Mouse (Mus musculus): ENCODE data around the gene Gm20403. TPM values are rescaled to one million over a fixed set of nuclear protein-coding genes. Genes with fewer than 3 reads are reported as not detected.
"Not testable (repeated sequence)": the region's sequence is repeated elsewhere in the genome, so short reads cannot be mapped to it uniquely, and the experiment has no call there.

Gene Gm20403
- polyA plus RNA-seq, 1 experiment from 2014 or later = not detected

DNA sequence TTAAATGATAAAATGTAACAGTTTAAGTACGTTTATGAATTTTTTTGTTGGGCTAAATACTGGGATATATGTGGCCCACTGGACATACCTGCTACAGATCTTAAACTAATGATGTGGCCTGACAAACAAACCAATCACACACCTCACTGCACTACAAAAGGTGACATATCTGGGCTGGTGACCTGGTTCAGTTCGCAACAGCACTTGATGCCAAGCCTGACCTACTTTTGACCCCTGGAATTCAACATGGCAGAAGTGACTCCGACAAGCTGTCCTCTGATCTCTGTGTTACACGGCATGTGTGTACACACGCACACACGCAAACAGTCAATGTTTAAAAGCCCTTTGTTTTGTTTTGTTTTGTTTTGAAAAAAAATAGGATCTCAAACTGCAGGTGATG, 40.2 kb downstream of the Gm20403 start:
- Histone ChIP-seq H3K36me3 (ENCODE audit: control insufficient read depth, insufficient read depth, low read length) (no peaks in the 10 kb centered on the region), H3K4me2 (no peak overlapping the region), H3K27me3 (ENCODE audit: control insufficient read depth, insufficient read depth, low read length) (no peaks in the 10 kb centered on the region), H3K27ac (ENCODE audit: low read depth, low read length) (no peak overlapping the region), H3K9ac (ENCODE audit: low read length) (no peak overlapping the region), H3K9me3 (ENCODE audit: control insufficient read depth, low read length) (no peaks in the 10 kb centered on the region), H3K4me3 (ENCODE audit: low read depth, low read length) (no peak overlapping the region), H3K4me1 (ENCODE audit: control insufficient read depth, insufficient read depth, low read length) (no peaks in the 10 kb centered on the region)
- DNase-seq (ENCODE audit: low spot score, missing footprints) = no peak
- ATAC-seq (ENCODE audit: low FRiP score) = no peak
- WGBS = 87% methylated on average over 6 of the region's 6 CpGs

- WGBS = 90% methylated on average over 6 of the region's 6 CpGs
- H3K4me1 ChIP-seq (ENCODE audit: control insufficient read depth, insufficient read depth, low read length); DNase-seq (ENCODE audit: low spot score, missing footprints); H3K9me3 ChIP-seq (ENCODE audit: control insufficient read depth, low read length); H3K27ac ChIP-seq (ENCODE audit: low read depth, low read length); H3K4me2 ChIP-seq; H3K9ac ChIP-seq (ENCODE audit: low read length); ATAC-seq (ENCODE audit: low FRiP score); H3K36me3 ChIP-seq (ENCODE audit: control insufficient read depth, insufficient read depth, low read length); H3K27me3 ChIP-seq (ENCODE audit: control insufficient read depth, insufficient read depth, low read length); H3K4me3 ChIP-seq (ENCODE audit: low read depth, low read length): not testable (repeated sequence)
Measured at GRCm38 (mm10) chr12:54942586-54943157, 43.7 kb downstream of the Gm20403 start.

DNA sequence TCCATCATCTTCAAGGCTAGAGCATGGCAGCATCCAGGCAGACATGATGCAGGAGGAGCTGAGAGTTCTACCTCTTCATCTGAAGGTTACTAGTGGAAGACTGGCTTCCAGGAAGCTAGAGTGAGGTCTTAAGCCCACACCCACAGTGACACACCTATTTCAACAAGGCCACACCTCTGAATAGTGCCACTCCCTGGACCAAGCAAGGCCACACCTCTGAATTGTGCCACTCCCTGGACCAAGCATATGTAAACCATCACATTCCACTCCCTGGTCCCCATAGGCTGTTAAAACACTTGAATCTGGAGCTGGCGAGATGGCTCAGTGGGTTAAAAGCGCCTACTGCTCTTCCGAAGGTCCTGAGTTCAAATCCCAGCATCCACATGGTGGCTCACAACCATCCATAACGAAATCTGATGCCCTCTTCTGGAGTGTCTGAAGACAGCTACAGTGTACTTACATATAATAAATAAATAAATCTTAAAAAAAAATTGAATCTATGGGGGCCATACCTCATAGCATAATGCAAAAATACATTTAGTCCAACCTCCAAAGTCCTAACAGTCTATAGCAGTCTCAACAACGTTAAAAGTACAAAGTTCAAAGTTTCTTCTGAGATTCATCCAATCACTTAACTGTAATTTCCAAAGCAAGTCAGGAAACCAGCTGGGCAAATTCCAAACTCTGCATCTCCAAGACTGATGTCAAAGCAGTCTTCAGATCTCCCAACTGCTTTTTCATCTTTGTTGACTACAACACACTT, 48.6 kb downstream of the Gm20403 start:
- not testable (repeated sequence) for H3K4me1 ChIP-seq (ENCODE audit: control insufficient read depth, insufficient read depth, low read length); H3K4me2 ChIP-seq; ATAC-seq (ENCODE audit: low FRiP score); H3K27me3 ChIP-seq (ENCODE audit: control insufficient read depth, insufficient read depth, low read length); H3K36me3 ChIP-seq (ENCODE audit: control insufficient read depth, insufficient read depth, low read length); H3K4me3 ChIP-seq (ENCODE audit: low read depth, low read length); DNase-seq (ENCODE audit: low spot score, missing footprints); H3K27ac ChIP-seq (ENCODE audit: low read depth, low read length); H3K9me3 ChIP-seq (ENCODE audit: control insufficient read depth, low read length); H3K9ac ChIP-seq (ENCODE audit: low read length)
- 91% methylated on average over 5 of the region's 5 CpGs for WGBS

Other genes starting within 250 kb of the Gm20403 start
- 251 and 261 TPM in 2 replicates for gene Snx6, start 190.8 kb downstream of the Gm20403 start, polyA plus RNA-seq (2014; fragmentation: Nextera tagmentation; extraction: Ambion mirVana)
- gene Cfl2, start 123.7 kb downstream of the Gm20403 start, polyA plus RNA-seq (2014; fragmentation: Nextera tagmentation; extraction: Ambion mirVana) = 278 and 287 TPM in 2 replicates
- gene Baz1a, start 27.8 kb upstream of the Gm20403 start, polyA plus RNA-seq (2014; fragmentation: Nextera tagmentation; extraction: Ambion mirVana) = 34.3 and 37.7 TPM in 2 replicates
- gene 2700097O09Rik, start 93.6 kb upstream of the Gm20403 start, polyA plus RNA-seq (2014; fragmentation: Nextera tagmentation; extraction: Ambion mirVana) = 33.2 and 36.2 TPM in 2 replicates
- 176 and 184 TPM in 2 replicates for gene Srp54a, start 93.7 kb upstream of the Gm20403 start, polyA plus RNA-seq (2014; fragmentation: Nextera tagmentation; extraction: Ambion mirVana)
- gene Fam177a, start 137.9 kb upstream of the Gm20403 start, polyA plus RNA-seq (2014; fragmentation: Nextera tagmentation; extraction: Ambion mirVana) = 13.6 and 16.0 TPM in 2 replicates
- 56.3 and 60.0 TPM in 2 replicates for gene Srp54b, start 168.6 kb upstream of the Gm20403 start, polyA plus RNA-seq (2014; fragmentation: Nextera tagmentation; extraction: Ambion mirVana)
- not detected in 2 replicates for gene 1700047I17Rik2, start 213.1 kb upstream of the Gm20403 start, polyA plus RNA-seq (2014; fragmentation: Nextera tagmentation; extraction: Ambion mirVana)
- 73.4 and 82.2 TPM in 2 replicates for gene Srp54c, start 243.6 kb upstream of the Gm20403 start, polyA plus RNA-seq (2014; fragmentation: Nextera tagmentation; extraction: Ambion mirVana)

Data from midbrain, embryonic 11.5 days (tissue).